Mouse (Mus musculus) erythroid progenitor cell, adult 5-6 weeks (primary cell): Measurements from ENCODE around the gene Mprip. TPM values are rescaled to one million over a fixed set of nuclear protein-coding genes. Genes with fewer than 3 reads are reported as not detected.
A peak's percentile ranks its signal among the peaks of the same experiment; 100 is the strongest.

Experiments
- ATAC-seq: replicated peaks from 2 replicates; pipeline ENCODE4 v1.8.0; 2016; ENCODE audit warnings: moderate number of reproducible peaks, mild to moderate bottlenecking, moderate TSS enrichment, inconsistent platforms; ENCODE audit not compliant: poor library complexity, low FRiP score, severe bottlenecking
- total RNA-seq, 2 experiments: library from RNA; stranded (forward) in 1 of 2; stranded (reverse) in 1 of 2; fragments of 150-400 nt in 1 of 2; fragments of 186-747, 209-891 nt in 1 of 2; gene quantifications; 2 replicates each; pipeline versions ENCODE4 v1.2.3 to v1.2.4; 2015 to 2017; ENCODE audit warnings: low replicate concordance in 2 of 2

The Mprip gene
- total RNA-seq, 2 experiments from 2014 or later: 20.7 to 21.4 TPM

- no peak for ATAC-seq
Observed at GRCm38 (mm10) chr11:59783591-59783990, 122.5 kb downstream of the Mprip start.

GRCm38 (mm10) chr11:59786444-59787198 is 125.5 kb downstream of the Mprip start:
- ATAC-seq: no peak

- no peak for ATAC-seq
Observed at GRCm38 (mm10) chr11:59787199-59787781, 126.2 kb downstream of the Mprip start, which contains the start of gene Pld6. Pld6 (minus strand) TSS chr11:59787645.

GRCm38 (mm10) chr11:59789311-59789710 is 128.2 kb downstream of the Mprip start:
- no peak for ATAC-seq

GRCm38 (mm10) chr11:59793390-59793789 is 132.3 kb downstream of the Mprip start:
- no peak for ATAC-seq

- no peak for ATAC-seq
Observed at GRCm38 (mm10) chr11:59800412-59800811, 139.3 kb downstream of the Mprip start.

GRCm38 (mm10) chr11:59801881-59802280 is 140.8 kb downstream of the Mprip start:
- no peak for ATAC-seq

- ATAC-seq: no peak
Observed at GRCm38 (mm10) chr11:59803516-59803915, 142.4 kb downstream of the Mprip start.

GRCm38 (mm10) chr11:59804409-59805110 is 143.5 kb downstream of the Mprip start:
- ATAC-seq: no peak

- ATAC-seq: no peak
Observed at GRCm38 (mm10) chr11:59805256-59805655, 144.2 kb downstream of the Mprip start.

GRCm38 (mm10) chr11:59805656-59806055 is 144.6 kb downstream of the Mprip start:
- no peak for ATAC-seq

GRCm38 (mm10) chr11:59808170-59808960 is 147.3 kb downstream of the Mprip start:
- ATAC-seq: no peak

GRCm38 (mm10) chr11:59809071-59809669 is 148.1 kb downstream of the Mprip start:
- peak; percentile 55 for ATAC-seq

- ATAC-seq: peak; percentile 90
Observed at GRCm38 (mm10) chr11:59809670-59810474, 148.8 kb downstream of the Mprip start, which contains the start of gene Flcn. Flcn (minus strand) TSS chr11:59810016.

GRCm38 (mm10) chr11:59810480-59811158 is 149.5 kb downstream of the Mprip start:
- no peak for ATAC-seq

- ATAC-seq: no peak
Observed at GRCm38 (mm10) chr11:59811211-59811610, 150.1 kb downstream of the Mprip start.

GRCm38 (mm10) chr11:59813276-59813675 is 152.2 kb downstream of the Mprip start:
- ATAC-seq: no peak

- no peak for ATAC-seq
Observed at GRCm38 (mm10) chr11:59814311-59814710, 153.2 kb downstream of the Mprip start.
